Mouse (Mus musculus) kidney, postnatal 10 days (tissue): ENCODE data around the gene Pitpnb.

Experiments used
- DNase-seq: peaks from one replicate; pipeline ENCODE4 v3.0.0; 2021; ENCODE audit warnings: mixed read lengths

The Pitpnb gene

GRCm38 (mm10) chr5:111398471-111398870 lies 67.9 kb downstream of the Pitpnb start:
- no peak for DNase-seq

- DNase-seq: no peak
Observed at GRCm38 (mm10) chr5:111399271-111399670, 68.7 kb downstream of the Pitpnb start.

GRCm38 (mm10) chr5:111401879-111402650 lies 71.5 kb downstream of the Pitpnb start:
- no peak for DNase-seq

GRCm38 (mm10) chr5:111402651-111402996 lies 72.1 kb downstream of the Pitpnb start:
- no peak for DNase-seq

- no peak for DNase-seq
Observed at GRCm38 (mm10) chr5:111404721-111405120, 74.2 kb downstream of the Pitpnb start.

- no peak for DNase-seq
Observed at GRCm38 (mm10) chr5:111408470-111409105, 78.0 kb downstream of the Pitpnb start.

GRCm38 (mm10) chr5:111409412-111410044 lies 79.0 kb downstream of the Pitpnb start:
- DNase-seq: peak; percentile 49

- DNase-seq: no peak
Observed at GRCm38 (mm10) chr5:111410665-111411064, 80.1 kb downstream of the Pitpnb start.

- DNase-seq: peak; percentile 87
Observed at GRCm38 (mm10) chr5:111414192-111414591, 83.6 kb downstream of the Pitpnb start.

- DNase-seq: no peak
Observed at GRCm38 (mm10) chr5:111414770-111415249, 84.2 kb downstream of the Pitpnb start.

- DNase-seq: no peak
Observed at GRCm38 (mm10) chr5:111415575-111415974, 85.0 kb downstream of the Pitpnb start.

GRCm38 (mm10) chr5:111416048-111416447 lies 85.5 kb downstream of the Pitpnb start:
- no peak for DNase-seq

GRCm38 (mm10) chr5:111416591-111417374 lies 86.2 kb downstream of the Pitpnb start, which contains the start of gene Mn1:
TSS of gene Mn1 (plus strand) at chr5:111417362.
- DNase-seq: peak; percentile 94

GRCm38 (mm10) chr5:111417378-111418131 lies 87.0 kb downstream of the Pitpnb start:
- DNase-seq: peak; percentile 63

- DNase-seq: peak; percentile 68
Observed at GRCm38 (mm10) chr5:111418202-111419120, 87.9 kb downstream of the Pitpnb start.

GRCm38 (mm10) chr5:111419121-111419881 lies 88.7 kb downstream of the Pitpnb start:
- peak; percentile 33 for DNase-seq

GRCm38 (mm10) chr5:111420011-111420691 lies 89.6 kb downstream of the Pitpnb start:
- peak; percentile 39 for DNase-seq

GRCm38 (mm10) chr5:111420896-111421295 lies 90.3 kb downstream of the Pitpnb start:
- DNase-seq: no peak

GRCm38 (mm10) chr5:111421424-111421823 lies 90.9 kb downstream of the Pitpnb start:
- no peak for DNase-seq
